Mouse (Mus musculus): ENCODE results near the gene Tmem262.

DNA sequence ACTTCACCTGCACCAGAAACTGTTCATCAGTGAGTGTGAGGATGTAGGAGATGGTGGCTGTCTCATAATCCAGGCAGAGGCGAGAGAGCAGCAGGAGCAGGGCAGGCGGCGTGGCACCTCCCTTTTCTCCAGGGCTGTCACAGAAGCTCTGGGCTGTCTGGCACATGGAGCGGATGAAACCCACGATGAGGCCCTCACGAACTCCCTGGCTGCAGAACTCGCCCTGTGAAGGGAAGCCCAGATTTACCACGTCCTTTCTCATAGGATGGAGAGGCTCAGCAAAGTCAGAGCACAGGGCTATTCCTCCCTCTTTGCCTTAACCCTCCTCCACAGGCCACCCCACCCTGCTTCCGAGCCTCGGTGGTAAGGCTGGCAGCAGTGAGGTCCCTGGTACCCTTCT, 10.0 kb upstream of the Tmem262 start:
- TF ChIP-seq CTCF (IDR thresholded peaks at IDR 0.05; ENCODE audit: insufficient read depth, low read length) (no peak), POLR2A (IDR thresholded peaks at IDR 0.05; ENCODE audit: borderline replicate concordance, extremely low read depth, low read depth, low read length) (no peak)

Measured in lung, adult 2 months (tissue).